Mouse (Mus musculus) olfactory bulb, adult 2 months (tissue): ENCODE measurements around the gene Eef1b2. TPM values are rescaled to one million over a fixed set of nuclear protein-coding genes. Genes with fewer than 3 reads are reported as not detected.

Experiments
- H3K27ac ChIP-seq: fragments of 200-500 bp; 2 replicates; pipeline ENCODE4 v1.5.1; 2012; ENCODE audit warnings: low read depth, low read length; ENCODE audit not compliant: insufficient read depth
- H3K4me1 ChIP-seq: fragments of 200-500 bp; 2 replicates; pipeline ENCODE4 v1.6.1; 2012; ENCODE audit warnings: low read length; ENCODE audit not compliant: control insufficient read depth, insufficient read depth
- H3K4me3 ChIP-seq: fragments of 200-500 bp; 2 replicates; pipeline ENCODE4 v1.5.1; 2012; ENCODE audit warnings: mild to moderate bottlenecking, low read depth, low read length, moderate library complexity; ENCODE audit not compliant: insufficient read depth
- CTCF ChIP-seq: fragments of 200-500 bp; IDR thresholded peaks from 2 replicates; pipeline ENCODE4 v1.5.1; 2012; ENCODE audit warnings: low read depth, mild to moderate bottlenecking, low read length, moderate library complexity; ENCODE audit not compliant: insufficient read depth
- POLR2A ChIP-seq: fragments of 200-500 bp; IDR thresholded peaks from 2 replicates; pipeline ENCODE4 v1.6.1; 2012; ENCODE audit warnings: mild to moderate bottlenecking, low read depth, low read length, moderate library complexity; ENCODE audit not compliant: insufficient read depth
- WGBS: fragments of 180-500 bp; shearing (Covaris S2); methylation state at CpG from one replicate; pipeline ENCODE4 v1.1.7; 2018; 5-methylcytosine and 5-hydroxymethylcytosine counted together
- polyA plus RNA-seq: library from polyadenylated mRNA; stranded (reverse); fragments of >200 nt; gene quantifications from 2 replicates; pipeline ENCODE4 v1.2.4, GENCODE M21; 2012; ENCODE audit warnings: low replicate concordance; ENCODE audit not compliant: missing spikeins, insufficient read depth, insufficient read length

The Eef1b2 gene
- polyA plus RNA-seq, 1 experiment: not detected

DNA sequence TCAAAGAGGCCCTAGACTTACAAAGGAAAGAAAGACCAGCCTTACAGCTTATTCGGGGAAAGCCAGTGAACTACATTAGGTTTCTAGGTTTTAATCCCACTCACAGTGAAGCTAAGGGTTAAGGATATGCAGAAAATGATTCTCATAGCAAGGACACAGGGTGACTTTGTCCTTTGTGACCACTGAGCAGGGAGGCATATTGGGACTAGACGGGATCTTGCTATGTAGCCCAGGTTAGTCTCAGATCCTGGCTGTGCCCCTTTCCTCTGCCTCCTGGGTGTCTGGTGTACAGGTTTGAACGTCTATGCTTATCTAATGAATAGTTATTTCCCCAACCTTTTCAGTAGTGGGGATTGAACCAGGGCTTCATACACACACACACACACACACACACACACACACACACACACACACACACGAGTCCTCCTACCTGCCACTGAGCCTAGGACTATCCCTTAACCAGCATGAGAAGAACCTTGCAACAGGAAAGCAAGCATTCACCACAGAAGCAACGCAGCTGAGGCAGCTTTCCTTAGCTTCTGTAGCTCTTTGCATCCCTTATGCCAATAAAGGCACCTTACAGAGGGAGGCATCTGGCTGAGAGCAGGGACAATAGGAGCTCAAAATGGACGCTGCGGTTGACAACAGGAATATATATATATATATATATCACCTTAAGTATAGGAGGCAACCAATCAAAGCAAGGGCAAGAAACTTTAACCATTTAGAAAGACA is 28.2 kb downstream of the Eef1b2 start:
- TF ChIP-seq CTCF: no peak
- no peak for TF ChIP-seq POLR2A
- Histone ChIP-seq H3K4me1 (peaks cover 7% of the 10 kb centered on the region), H3K27ac (no peak overlapping the region), H3K4me3 (no peak overlapping the region)
- 47% methylated on average over 7 of the region's 7 CpGs for WGBS

GRCm38 (mm10) chr1:63207607-63208006 is 31.0 kb downstream of the Eef1b2 start:
- peaks cover 7% of the 10 kb centered on the region for H3K4me1 ChIP-seq
- WGBS: 86% methylated on average over 3 of the region's 3 CpGs
- H3K4me3 ChIP-seq: no peak overlapping the region
- no peak overlapping the region for H3K27ac ChIP-seq
- TF ChIP-seq POLR2A: no peak
- TF ChIP-seq CTCF: no peak

GRCm38 (mm10) chr1:63209861-63210529 is 33.4 kb downstream of the Eef1b2 start:
- Histone ChIP-seq H3K27ac (no peak overlapping the region), H3K4me1 (no peaks in the 10 kb centered on the region), H3K4me3 (no peak overlapping the region)
- no peak for TF ChIP-seq POLR2A
- no peak for TF ChIP-seq CTCF
- 31% methylated on average over 6 of the region's 6 CpGs for WGBS

- H3K4me3 ChIP-seq: no peak overlapping the region
- no peak overlapping the region for H3K27ac ChIP-seq
- TF ChIP-seq POLR2A: no peak
- TF ChIP-seq CTCF: no peak
- 28% methylated on average over 22 of the region's 22 CpGs for WGBS
- H3K4me1 ChIP-seq: no peaks in the 10 kb centered on the region
These were observed 37.0 kb downstream of the Eef1b2 start for GRCm38 (mm10) chr1:63213478-63214270.

DNA sequence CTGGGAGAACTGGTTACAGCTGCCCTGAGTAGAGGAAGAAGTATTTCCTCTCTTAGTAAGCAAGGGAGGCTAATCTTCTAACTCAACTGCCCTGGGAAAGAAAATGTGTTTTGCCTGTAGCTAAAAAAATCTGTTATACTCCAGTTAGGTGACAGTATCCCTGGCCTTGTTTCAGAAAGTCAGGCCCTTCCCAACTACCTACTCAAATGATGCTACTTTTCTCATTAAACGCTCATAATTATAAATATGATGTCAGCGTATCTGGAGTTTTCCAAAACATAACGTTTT is 37.6 kb downstream of the Eef1b2 start, which contains the start of gene Gpr1:
Gpr1 (minus strand) TSS at position 273 of the 288 bp plus-strand sequence.
- TF ChIP-seq POLR2A (no peak), CTCF (no peak)
- no peaks in the 10 kb centered on the region for H3K4me1 ChIP-seq
- 63% methylated on average over 3 of the region's 3 CpGs for WGBS
- no peak within 1 kb of the TSS for H3K27ac ChIP-seq
- no peak within 1 kb of the TSS for H3K4me3 ChIP-seq

DNA sequence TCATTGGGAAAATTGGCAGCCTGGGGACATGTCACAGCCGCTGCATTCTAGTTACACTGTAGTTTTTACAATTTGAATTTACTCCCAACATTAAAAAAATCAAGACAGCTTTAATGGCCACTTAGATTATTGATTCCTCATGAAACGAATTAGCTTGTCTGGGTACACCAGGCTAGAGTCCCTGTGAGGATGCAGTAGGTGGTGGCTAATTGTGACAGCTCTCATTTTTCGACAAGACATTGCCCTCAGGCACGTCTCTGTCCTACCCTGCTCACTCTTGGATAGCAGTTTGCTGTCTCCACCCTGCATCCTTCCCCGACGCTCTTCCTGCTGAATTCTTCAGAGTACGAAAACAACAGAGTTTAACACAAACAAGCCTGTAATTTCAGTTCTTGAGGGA is 38.0 kb downstream of the Eef1b2 start:
- Histone ChIP-seq H3K4me1 (no peaks in the 10 kb centered on the region), H3K4me3 (no peak overlapping the region), H3K27ac (no peak overlapping the region)
- 76% methylated on average over 7 of the region's 7 CpGs for WGBS
- TF ChIP-seq CTCF: no peak
- TF ChIP-seq POLR2A: no peak

DNA sequence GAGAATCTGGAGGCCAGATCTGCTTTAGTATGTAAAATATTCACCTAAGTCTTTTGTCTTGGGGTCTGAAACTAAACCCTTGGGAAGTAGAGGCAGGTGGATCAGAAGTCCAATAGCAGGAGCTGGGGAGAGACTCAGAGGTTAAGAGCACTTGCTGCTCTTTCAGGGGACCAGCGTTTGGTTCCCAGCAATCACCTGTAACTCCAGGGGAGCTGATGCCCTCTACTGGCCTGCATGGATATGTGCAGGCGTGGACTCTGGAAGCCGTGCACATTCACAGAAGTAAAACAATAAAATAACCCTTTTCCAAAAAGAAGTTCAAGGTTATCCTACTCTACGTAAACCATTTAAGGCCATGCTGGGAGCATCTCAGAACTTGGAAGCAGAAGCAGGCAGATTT is 42.7 kb downstream of the Eef1b2 start:
- H3K4me3 ChIP-seq: no peak overlapping the region
- no peak overlapping the region for H3K27ac ChIP-seq
- no peak for TF ChIP-seq CTCF
- no peaks in the 10 kb centered on the region for H3K4me1 ChIP-seq
- 94% methylated on average over 4 of the region's 4 CpGs for WGBS

GRCm38 (mm10) chr1:63225009-63225408 is 48.4 kb downstream of the Eef1b2 start:
- TF ChIP-seq POLR2A (no peak), CTCF (no peak)
- H3K27ac ChIP-seq: no peak overlapping the region
- H3K4me3 ChIP-seq: no peak overlapping the region
- 93% methylated on average over 4 of the region's 4 CpGs for WGBS
- H3K4me1 ChIP-seq: no peaks in the 10 kb centered on the region

GRCm38 (mm10) chr1:63225890-63226289 is 49.3 kb downstream of the Eef1b2 start:
- Histone ChIP-seq H3K4me1 (no peaks in the 10 kb centered on the region), H3K27ac (no peak overlapping the region), H3K4me3 (no peak overlapping the region)
- TF ChIP-seq POLR2A: no peak
- TF ChIP-seq CTCF: no peak
- 42% methylated on average over 7 of the region's 7 CpGs for WGBS
